Mouse (Mus musculus) adrenal gland, postnatal 14 days (tissue): ENCODE results near the gene Hcrtr1. TPM values are rescaled to one million over a fixed set of nuclear protein-coding genes. Genes with fewer than 3 reads are reported as not detected.

Source experiments
- total RNA-seq: library from RNA; stranded (reverse); gene quantifications from 2 replicates; pipeline ENCODE4 v1.2.3, GENCODE M21; 2021

The Hcrtr1 gene
- total RNA-seq, 1 experiment from 2014 or later: 0.48 TPM

Other genes starting within 250 kb of the Hcrtr1 start
- gene Spocd1, start 210.1 kb downstream of the Hcrtr1 start, total RNA-seq: 0.19 and 0.30 TPM in 2 replicates
- gene Adgrb2, start 154.5 kb downstream of the Hcrtr1 start, total RNA-seq: 16.0 and 17.3 TPM in 2 replicates
- 20.0 and 21.3 TPM in 2 replicates for gene Col16a1, start 91.5 kb downstream of the Hcrtr1 start, total RNA-seq
- 55.1 and 56.9 TPM in 2 replicates for gene Pef1, start 36.8 kb downstream of the Hcrtr1 start, total RNA-seq
- gene Tinagl1, start 35.8 kb upstream of the Hcrtr1 start, total RNA-seq: 131 and 156 TPM in 2 replicates
- not detected in 2 replicates for gene Gm853, start 83.0 kb upstream of the Hcrtr1 start, total RNA-seq
- 0.98 and 2.2 TPM in 2 replicates for gene Serinc2, start 139.8 kb upstream of the Hcrtr1 start, total RNA-seq
- gene Fabp3, start 169.2 kb upstream of the Hcrtr1 start, total RNA-seq: 185 and 345 TPM in 2 replicates
- 1.5 TPM in 1 of 2 replicates, not detected in the other for gene Gm10570, start 169.3 kb upstream of the Hcrtr1 start, total RNA-seq
- gene Zcchc17, start 220.6 kb upstream of the Hcrtr1 start, total RNA-seq: 34.5 and 39.1 TPM in 2 replicates
- 30.6 and 38.0 TPM in 2 replicates for gene Snrnp40, start 220.8 kb upstream of the Hcrtr1 start, total RNA-seq